10 mouse cellular contexts compared by ENCODE assay signal in genomic region chr2:72219921-72220320, GRCm38 (mm10).
DNase-seq lines count a peak whose midpoint lies in the region; ATAC-seq lines count a peak whose summit lies in the region.
"Had no signal": no experiment of that assay in that cellular context is flagged by ENCODE, and none has a peak within 500 bp of the region (broad histone marks: within the 10 kb centered on the region; RNA-seq: fewer than 3 reads in every experiment).

No protein-coding gene starts in this region.

- ATAC-seq in kidney, embryonic 14.5 days (ENCODE audit: low FRiP score, low TSS enrichment), result no peak
- ATAC-seq in CD4-positive, CD25-positive, alpha-beta regulatory T cell, adult 4 months, result peak; percentile 39
- no peak for ATAC-seq in liver, embryonic 13.5 days (ENCODE audit: low read depth)

- no peak overlapping the region for H3K4me2 ChIP-seq in kidney, embryonic 14.5 days (replicated peaks; ENCODE audit: low read depth, low read length)
- H3K4me2 ChIP-seq in liver, embryonic 13.5 days, result no peak overlapping the region
- H3K4me2 ChIP-seq: limb, embryonic 15.5 days had no signal

- no peaks in the 10 kb centered on the region for H3K4me1 ChIP-seq in kidney, embryonic 14.5 days (ENCODE audit: control insufficient read depth, insufficient read depth, low read length)
- no peaks in the 10 kb centered on the region for H3K4me1 ChIP-seq in liver, embryonic 13.5 days (replicated peaks)
- H3K4me1 ChIP-seq: limb, embryonic 15.5 days had no signal

- H3K27me3 ChIP-seq in kidney, embryonic 14.5 days (ENCODE audit: control insufficient read depth, insufficient read depth, low read length), result no peaks in the 10 kb centered on the region
- no peaks in the 10 kb centered on the region for H3K27me3 ChIP-seq in liver, embryonic 13.5 days
- H3K27me3 ChIP-seq: limb, embryonic 15.5 days had no signal

- H3K36me3 ChIP-seq in kidney, embryonic 14.5 days (ENCODE audit: control insufficient read depth, insufficient read depth, low read length), result no peaks in the 10 kb centered on the region
- H3K36me3 ChIP-seq in liver, embryonic 13.5 days, result no peaks in the 10 kb centered on the region
- H3K36me3 ChIP-seq: limb, embryonic 15.5 days had no signal

- WGBS in kidney, embryonic 14.5 days, result 40% methylated on average over 3 of the region's 3 CpGs
- 16% methylated on average over 3 of the region's 3 CpGs for WGBS in liver, embryonic 13.5 days (ENCODE audit: insufficient replicate concordance)

- DNase-seq in kidney, adult 18-20 months, result peak; percentile 65
- DNase-seq in adrenal gland, adult 18-20 months (ENCODE audit: low spot score in 2 of 2), result peak; percentile 50 to 60
- DNase-seq in embryo, embryonic 9.5 days (ENCODE audit: extremely low spot score), result peak; percentile 57
- DNase-seq in liver, embryonic 13.5 days, result peak; percentile 9
- DNase-seq in spleen, adult 12 weeks (ENCODE audit: low spot score), result peak; percentile 15
- no peak for DNase-seq in urinary bladder, postnatal 25 days (ENCODE audit: low spot score)

- H3K27ac ChIP-seq in kidney, embryonic 14.5 days (ENCODE audit: low read depth, low read length), result no peak overlapping the region
- H3K27ac ChIP-seq in liver, embryonic 13.5 days, result no peak overlapping the region
- H3K27ac ChIP-seq: limb, embryonic 15.5 days had no signal

- no peak overlapping the region for H3K9ac ChIP-seq in kidney, embryonic 14.5 days (ENCODE audit: low read depth, low read length)
- no peak overlapping the region for H3K9ac ChIP-seq in liver, embryonic 13.5 days
- H3K9ac ChIP-seq: limb, embryonic 15.5 days had no signal

- no peak overlapping the region for H3K4me3 ChIP-seq in kidney, embryonic 14.5 days (ENCODE audit: low read length)
- H3K4me3 ChIP-seq in liver, embryonic 13.5 days (replicated peaks), result no peak overlapping the region
- H3K4me3 ChIP-seq: erythroblast, embryonic 14.5 days; limb, embryonic 15.5 days had no signal

- no peaks in the 10 kb centered on the region for H3K9me3 ChIP-seq in kidney, embryonic 14.5 days (ENCODE audit: control insufficient read depth, low read length)
- H3K9me3 ChIP-seq in liver, embryonic 13.5 days (replicated peaks), result no peaks in the 10 kb centered on the region
- H3K9me3 ChIP-seq: limb, embryonic 15.5 days had no signal
